Mouse (Mus musculus) stomach, adult 2 months (tissue): ENCODE results near the gene Ten1. TPM values are rescaled to one million over a fixed set of nuclear protein-coding genes. Genes with fewer than 3 reads are reported as not detected.

ENCODE experiments used
- polyA plus RNA-seq: library from polyadenylated mRNA; depleted of rRNA; stranded (reverse); fragments of >200 nt; gene quantifications from 2 replicates; pipeline ENCODE4 v1.2.3, GENCODE M21; 2012; rRNA removed

The Ten1 gene
- 10.8 and 11.8 TPM in 2 replicates for polyA plus RNA-seq

DNA sequence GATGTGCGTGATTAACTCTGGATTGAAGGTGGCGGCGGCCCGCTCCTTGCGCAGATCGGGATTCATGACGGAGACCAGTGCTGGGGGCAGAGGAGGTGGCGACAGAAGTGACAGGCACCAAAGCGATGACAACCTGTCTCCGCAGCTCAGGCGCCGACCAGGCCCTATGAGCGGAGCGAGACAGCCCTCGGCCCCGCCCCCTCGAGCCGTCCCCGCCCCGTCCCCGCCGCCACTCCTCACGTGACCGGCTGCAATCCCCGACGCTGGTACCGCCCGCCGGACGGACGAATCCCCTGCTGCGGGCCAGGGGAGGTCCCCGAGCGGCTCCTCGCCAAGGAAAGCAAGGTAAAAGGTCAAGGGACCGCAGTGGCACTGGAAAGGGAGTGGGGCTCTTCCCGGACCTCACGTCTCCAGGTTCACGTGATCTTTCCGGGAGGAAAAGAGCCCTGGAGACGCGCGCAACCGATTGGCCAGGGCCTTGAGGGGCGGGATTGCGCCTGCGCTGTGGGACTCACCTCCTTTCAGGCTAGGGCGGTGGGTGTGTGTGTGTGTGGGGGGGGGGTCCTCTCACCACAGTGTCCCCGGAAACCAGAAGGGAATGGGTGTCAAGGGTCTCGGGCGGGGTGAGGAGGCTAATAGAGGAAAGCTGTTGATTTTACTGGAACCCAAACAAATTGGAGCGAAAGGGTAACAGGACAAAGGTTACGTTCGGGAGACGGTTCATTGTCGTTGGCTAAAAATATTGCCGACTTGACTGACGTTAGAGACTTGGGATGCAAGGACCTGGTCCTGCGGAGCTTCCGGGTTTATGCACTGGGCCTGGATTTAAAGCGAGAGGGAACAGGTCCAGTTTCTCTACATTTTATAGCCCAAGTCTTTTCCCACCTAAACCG lies at the start of gene Ten1, which contains the start of gene Acox1:
Ten1 (plus strand) TSS at position 217 of the 893 bp plus-strand sequence.
Acox1 (minus strand) TSS at position 407 of the 893 bp plus-strand sequence.

DNA sequence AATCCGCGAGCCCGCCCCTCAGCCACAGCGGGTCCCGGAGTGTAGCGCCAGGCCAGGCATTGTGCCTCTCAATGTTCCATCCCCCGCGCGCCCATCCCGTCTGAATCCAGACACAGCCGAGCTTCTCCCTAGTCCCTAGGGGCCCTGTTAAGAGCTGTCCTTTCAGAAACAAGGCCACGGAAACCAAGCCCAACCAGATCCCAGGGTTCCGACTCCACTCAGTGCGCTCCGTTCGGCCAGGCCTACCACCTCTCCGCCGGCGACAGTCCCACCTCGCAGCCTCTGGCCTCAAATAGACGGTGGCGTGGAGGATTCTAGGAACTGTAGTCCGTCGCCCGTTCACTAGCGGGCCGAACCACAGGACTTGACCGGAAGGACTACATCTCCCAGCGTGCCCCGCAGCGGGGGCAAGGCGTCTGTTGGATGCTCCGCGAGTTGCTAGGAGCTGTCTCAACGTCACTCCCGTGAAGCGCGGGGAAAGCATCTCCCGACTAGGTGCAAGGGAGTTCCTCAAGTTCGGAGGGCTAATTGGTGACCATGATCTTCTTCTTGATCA lies 30.7 kb upstream of the Ten1 start, which contains the start of gene Fbf1:
Fbf1 (minus strand) TSS at position 283 of the 556 bp plus-strand sequence.

DNA sequence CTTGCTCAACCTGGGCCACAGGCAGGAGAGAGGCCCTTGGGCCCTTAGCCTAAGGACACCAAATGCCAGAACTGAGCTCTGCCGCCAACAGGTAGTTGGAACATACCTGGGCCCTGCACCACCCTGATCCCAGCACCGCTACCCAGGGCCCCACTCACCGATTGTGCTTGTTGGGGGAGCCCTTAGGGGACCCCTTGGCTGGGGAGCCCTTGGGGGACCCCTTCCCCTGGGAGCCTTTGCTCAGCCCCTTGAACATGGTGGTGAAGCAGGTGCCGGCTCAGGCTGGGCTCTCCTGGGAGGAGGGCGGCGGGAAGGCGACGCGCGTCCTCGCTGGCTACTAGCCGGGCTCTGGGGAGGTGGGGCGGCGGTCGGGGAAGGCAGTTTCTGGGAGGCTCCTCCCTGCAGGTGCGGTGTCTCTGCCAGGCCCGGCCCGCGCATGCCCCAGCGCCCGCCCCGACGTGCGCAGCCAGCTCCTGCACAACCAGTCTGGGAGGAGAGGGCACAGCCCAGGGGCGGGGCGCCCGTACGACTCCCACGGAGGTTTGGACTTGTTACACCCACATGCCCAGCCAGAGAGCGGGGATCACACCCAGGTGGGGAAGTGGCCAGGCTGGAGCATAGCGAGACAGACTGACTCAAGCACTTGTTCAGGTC lies 39.2 kb downstream of the Ten1 start, which contains the start of gene Evpl:
Evpl (minus strand) TSS at position 336 of the 654 bp plus-strand sequence.

Other genes with a start within 250 kb of the Ten1 start
- gene Itgb4, start 224.1 kb upstream of the Ten1 start, polyA plus RNA-seq, result 37.3 and 46.8 TPM in 2 replicates
- 47.5 and 60.9 TPM in 2 replicates for gene Galk1, start 186.1 kb upstream of the Ten1 start, polyA plus RNA-seq
- 64.3 and 74.4 TPM in 2 replicates for gene H3f3b, start 170.9 kb upstream of the Ten1 start, polyA plus RNA-seq
- gene Unk, start 168.5 kb upstream of the Ten1 start, polyA plus RNA-seq, result 11.0 and 11.8 TPM in 2 replicates
- 8.1 and 8.3 TPM in 2 replicates for gene Unc13d, start 120.9 kb upstream of the Ten1 start, polyA plus RNA-seq
- gene Wbp2, start 111.9 kb upstream of the Ten1 start, polyA plus RNA-seq, result 168 and 184 TPM in 2 replicates
- gene Trim47, start 71.6 kb upstream of the Ten1 start, polyA plus RNA-seq, result 47.2 and 62.0 TPM in 2 replicates
- 6.7 and 7.1 TPM in 2 replicates for gene Trim65, start 67.7 kb upstream of the Ten1 start, polyA plus RNA-seq
- 49.6 and 56.5 TPM in 2 replicates for gene Mrpl38, start 60.0 kb upstream of the Ten1 start, polyA plus RNA-seq
- gene Fbf1, start 30.7 kb upstream of the Ten1 start, polyA plus RNA-seq, result 7.2 and 9.5 TPM in 2 replicates
- gene Acox1, start 190 bp downstream of the Ten1 start, polyA plus RNA-seq, result 42.7 and 56.9 TPM in 2 replicates
- gene Evpl, start 39.2 kb downstream of the Ten1 start, polyA plus RNA-seq, result 18.9 and 19.2 TPM in 2 replicates
- 18.6 and 18.9 TPM in 2 replicates for gene Srp68, start 75.4 kb downstream of the Ten1 start, polyA plus RNA-seq
- 3.1 and 5.7 TPM in 2 replicates for gene Galr2, start 82.1 kb downstream of the Ten1 start, polyA plus RNA-seq
- 12.6 and 12.9 TPM in 2 replicates for gene Exoc7, start 108.4 kb downstream of the Ten1 start, polyA plus RNA-seq
- 0.15 and 0.68 TPM in 2 replicates for gene Foxj1, start 136.5 kb downstream of the Ten1 start, polyA plus RNA-seq
- gene Rnf157, start 214.2 kb downstream of the Ten1 start, polyA plus RNA-seq, result 0.94 and 1.5 TPM in 2 replicates
- 179 and 252 TPM in 2 replicates for gene Ubald2, start 235.2 kb downstream of the Ten1 start, polyA plus RNA-seq